Mouse (Mus musculus): ENCODE data around the gene Mpnd.

The Mpnd gene

DNA sequence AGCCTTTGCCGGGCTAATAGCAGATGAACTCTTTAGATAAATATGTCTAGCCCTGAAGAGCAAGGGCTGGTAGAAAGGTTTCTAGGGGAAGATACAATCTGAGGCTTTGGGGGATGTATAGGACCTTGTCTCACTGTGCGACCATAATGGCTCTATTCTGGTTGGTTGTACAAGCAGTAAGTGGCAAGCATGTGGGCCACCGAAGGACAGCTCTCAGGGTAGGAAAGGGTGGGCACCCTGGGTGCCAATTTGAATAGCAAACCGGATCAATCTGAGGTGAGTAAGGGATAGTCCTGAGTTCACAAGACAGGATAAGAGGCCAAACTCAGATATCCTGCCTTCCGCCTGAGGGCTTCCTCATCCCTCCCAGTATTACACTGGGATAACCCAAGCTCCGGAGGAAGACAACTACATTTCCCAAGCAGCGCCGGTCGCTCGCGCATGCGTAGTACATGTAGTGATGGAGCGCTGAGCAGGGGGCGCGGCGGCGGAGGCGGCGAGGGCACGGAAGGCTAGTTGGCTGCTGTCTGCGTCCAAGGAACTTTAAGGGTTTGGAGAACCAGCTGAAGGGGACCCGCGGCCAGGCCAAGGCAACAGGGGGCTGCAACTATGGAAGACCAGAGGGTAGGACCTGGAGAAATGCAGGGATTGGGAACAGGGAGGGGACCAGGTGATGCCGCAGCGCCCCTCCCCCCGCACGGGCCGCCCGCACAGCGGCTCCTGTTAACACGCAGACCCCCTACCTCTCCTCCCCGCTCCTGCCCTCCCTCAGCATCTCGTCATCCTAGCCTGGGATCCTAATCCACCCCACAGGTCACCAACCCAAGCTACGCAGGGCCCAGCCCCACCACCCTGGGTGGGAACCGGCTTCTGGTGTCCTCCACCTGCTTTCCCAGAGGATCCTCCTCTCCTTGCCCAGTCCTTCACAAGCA lies 19.2 kb upstream of the Mpnd start, which contains the start of gene Fsd1:
Gene Fsd1, plus strand, starts transcription at position 480 of the 932 bp plus-strand sequence.
- DNase-seq (ENCODE audit: low spot score): peak; percentile 76

DNA sequence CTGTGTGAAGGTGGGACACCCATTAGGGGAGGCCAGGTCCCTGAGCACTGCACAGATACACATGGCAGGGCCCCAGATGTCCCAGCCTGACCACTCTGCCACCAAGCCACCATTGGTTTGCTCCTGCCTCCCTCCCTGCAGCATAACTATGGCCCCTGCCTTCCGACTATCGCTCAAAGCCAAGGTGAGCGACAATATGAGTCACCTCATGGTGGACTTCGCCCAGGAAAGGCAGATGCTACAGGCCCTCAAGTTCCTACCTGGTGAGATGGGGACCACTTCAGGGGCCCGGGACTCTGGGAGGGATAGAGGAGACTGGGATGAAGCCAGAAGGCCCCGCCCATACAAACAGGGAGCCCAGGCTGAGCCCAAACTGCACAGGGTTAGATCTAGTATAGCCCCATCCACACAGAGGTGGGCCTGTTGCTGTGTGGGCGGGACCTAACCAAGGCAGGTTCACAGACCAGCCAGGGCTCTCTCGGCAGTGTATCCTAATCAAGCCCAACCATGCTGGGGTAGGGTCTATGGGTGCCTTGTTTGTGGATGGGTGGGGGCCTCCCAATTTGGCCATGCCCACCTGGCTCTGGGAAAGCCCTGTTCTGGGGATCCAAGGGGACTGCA lies 15.1 kb upstream of the Mpnd start:
- DNase-seq (ENCODE audit: low spot score): no peak

DNA sequence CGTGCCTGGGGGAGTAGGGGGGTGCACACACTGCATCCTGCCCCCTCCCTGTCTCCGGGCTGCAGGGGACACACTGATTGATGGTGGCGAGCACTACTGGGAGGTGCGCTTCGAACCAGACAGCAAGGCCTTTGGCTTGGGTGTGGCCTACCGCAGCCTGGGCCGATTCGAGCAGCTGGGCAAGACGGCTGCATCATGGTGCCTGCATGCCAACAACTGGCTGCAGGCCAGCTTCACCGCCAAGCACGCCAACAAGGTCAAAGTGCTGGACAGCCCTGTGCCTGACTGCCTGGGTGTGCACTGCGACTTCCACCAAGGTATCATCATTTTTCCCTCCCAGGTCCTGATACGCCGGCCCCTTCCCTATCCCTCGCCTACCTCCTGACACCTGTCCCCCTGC lies 9.5 kb upstream of the Mpnd start:
- DNase-seq (ENCODE audit: low spot score): no peak

DNA sequence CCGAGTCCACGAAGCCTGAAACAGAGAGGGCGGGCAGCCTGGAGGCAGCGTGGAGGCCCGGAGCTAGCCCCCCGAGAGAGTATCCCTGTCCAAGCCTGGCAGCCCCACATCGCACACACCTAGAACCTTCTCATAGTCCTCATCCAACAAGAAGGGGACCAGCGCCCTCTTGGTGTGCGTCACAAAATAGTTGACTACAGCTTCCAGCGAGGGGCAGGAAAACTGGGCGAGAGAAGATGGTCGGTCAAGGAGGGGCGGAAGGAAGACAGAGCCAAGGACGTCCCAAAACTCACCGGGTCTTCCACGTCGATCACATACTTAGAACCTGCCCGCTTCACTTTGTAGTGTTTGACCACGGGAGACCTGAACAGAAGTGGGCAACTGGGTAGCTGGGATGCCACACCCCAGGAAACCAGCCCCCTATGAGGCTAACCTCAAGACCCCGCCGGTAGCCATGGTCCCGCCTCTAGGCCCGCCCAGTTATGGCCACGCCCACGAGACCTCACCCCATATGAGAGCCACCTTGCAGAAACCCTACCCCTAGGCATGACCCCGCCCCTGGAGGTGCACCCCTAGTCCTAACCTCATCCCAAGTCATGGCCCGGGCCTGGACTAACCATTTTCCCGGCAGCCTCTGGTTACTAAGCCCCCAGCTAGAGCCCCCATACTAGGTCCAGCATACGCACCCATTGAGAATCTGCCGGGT lies 5.6 kb upstream of the Mpnd start:
- no peak for DNase-seq (ENCODE audit: low spot score)

DNA sequence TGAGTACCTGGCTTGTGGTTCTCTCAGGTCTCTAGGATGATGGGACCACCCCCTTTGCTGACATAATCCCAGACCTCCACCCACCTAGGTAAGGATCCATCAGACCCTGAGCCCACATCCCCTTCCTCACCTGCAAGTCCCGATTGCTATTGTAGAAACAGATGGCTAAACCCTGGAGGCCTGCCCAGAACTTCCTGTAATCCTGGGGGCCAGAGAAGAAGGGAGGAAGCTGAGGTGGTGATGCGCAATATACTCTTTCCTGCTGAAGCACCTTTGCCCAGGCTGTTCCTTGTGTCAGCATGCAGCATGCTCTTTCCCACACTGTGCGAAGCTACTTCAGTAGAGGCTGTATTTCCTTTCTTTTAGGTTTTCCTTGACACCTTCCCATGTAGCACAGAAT lies 2.5 kb upstream of the Mpnd start:
- no peak for DNase-seq (ENCODE audit: low spot score)

DNA sequence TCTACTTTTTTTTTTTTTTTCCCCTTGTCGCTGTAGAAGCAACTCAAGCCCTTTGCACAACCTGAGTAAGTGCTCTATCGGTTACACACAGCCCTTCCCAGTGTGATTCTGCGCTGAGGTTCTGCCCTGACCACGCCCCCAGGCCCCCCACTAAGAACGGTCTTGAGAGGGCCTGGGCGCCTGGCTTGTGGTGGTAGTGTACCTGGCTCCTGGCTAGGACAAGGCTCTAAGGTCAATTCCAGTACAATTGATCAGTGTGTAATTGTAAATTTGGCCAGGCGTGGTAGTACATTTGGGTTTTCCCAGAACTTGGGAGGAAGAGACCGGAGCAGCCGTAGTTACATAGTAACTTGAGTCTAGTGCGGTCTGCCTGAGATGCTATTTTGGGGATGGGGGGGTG lies 1.4 kb downstream of the Mpnd start:
- peak; percentile 73 for DNase-seq (ENCODE audit: low spot score)

DNA sequence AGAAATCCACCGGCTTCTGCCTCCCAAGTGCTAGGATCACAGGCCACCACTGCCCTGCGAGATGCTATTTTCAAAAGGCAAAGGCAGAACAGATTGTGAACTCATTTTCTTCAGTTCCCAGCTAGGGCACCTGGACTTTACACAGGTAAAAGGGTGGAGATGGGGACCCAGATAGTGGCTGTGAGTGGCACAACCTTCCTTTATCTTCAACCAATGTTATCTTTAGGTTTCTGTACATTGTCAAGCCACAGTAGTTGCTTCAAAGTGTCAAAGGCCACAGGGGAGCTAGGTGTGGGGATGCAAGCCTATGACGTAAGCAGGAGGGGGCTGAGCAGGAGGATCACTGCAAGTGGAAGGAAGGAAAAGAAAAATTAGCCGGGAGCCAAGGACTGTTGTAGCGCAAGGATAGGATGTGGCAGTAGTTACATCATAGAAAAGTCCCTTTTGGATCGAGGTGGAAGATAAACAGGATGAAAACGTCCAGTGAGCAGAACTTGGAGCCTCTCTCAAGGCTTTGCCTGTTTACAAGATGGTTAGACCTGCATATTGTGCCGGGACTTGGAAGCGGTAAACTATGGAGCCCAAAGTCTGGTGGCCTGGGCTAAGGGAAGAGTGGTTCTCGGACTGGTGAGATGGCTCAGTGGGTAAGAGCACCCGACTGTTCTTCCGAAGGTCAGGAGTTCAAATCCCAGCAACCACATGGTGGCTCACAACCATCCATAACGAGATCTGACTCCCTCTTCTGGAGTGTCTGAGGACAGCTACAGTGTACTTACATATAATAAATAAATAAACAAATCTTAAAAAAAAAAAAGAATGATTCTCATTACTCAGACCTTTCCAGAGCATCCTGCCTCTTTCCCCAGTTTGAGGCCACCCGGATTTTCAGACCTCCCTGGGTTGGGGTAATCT lies 2.2 kb downstream of the Mpnd start:
- DNase-seq (ENCODE audit: low spot score): no peak

DNA sequence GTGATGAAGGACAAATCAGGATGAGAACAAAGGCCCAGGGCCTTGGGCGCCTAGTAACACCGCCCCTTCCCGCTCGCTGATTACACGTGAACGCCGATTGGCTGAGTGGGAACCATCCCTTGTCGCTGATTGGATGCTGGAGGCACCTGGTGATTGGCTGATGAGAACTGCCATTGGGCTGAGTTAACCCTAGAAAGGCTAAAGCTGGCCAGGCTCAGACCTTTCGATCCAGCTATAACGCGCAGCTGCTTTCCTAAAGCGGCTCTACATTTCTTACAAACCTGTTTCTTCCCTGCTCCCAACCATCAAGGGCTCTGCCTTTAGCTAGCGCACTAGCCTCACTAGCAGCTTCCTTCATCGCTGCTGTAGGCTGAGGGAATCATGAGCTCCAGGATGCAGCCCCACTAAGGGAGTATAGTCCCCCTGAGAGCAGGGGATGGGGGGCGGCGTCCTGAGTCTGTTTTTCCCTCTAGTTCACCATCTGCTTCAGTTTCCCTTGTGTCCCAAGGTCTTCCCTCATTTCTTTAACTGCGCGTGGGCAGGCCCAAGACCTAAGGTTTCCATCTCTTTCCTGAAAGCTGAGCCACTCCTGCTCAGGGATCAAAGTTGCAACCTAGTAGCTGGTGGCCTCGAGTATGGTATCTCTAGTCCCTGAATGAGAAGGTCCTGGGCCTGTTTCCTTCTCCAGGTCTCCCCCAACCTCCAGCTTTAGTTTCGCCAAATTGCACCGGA lies 3.0 kb downstream of the Mpnd start:
- peak; percentile 94 for DNase-seq (ENCODE audit: low spot score)

DNA sequence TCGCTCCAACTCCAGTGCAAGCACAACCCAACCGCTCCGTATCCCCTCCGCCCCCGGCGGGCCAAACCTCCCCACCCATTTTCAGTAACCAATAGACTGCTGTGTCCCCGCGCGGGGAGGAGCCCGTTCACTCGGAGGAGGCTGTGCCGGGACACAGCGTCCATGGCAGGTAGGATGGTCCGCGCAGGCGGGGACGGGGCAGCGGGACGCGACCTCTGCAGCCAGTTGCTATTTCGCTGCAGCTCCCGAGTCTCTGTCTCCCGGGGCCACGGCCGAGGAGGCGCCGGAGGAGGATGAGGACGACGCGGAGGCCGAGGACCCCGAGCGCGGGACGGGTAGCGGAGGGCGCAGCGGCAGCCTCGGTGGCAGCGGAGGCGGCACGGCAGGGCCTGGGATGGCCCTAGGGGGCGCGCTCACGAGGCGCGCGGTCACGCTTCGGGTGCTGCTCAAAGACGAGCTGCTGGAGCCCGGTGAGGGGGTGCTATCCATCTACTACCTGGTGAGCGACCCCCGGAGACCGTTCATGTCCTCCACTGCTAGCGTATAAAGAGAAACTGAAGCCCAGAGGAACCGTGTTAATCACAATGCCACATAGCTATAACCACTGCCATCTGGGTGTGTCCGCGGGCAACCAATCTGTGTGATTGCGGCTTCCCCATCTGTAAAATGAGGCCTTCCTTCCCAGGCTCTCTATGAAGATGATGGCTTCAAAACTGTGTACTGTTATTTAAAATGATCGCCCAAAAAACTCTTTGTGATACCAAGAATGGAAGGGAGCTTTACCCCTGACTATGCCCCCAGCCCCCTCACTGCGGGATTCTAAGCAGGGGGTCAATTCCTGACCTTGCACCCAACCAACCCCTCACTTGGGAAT lies 3.8 kb downstream of the Mpnd start:
- peak; percentile 87 for DNase-seq (ENCODE audit: low spot score)

DNA sequence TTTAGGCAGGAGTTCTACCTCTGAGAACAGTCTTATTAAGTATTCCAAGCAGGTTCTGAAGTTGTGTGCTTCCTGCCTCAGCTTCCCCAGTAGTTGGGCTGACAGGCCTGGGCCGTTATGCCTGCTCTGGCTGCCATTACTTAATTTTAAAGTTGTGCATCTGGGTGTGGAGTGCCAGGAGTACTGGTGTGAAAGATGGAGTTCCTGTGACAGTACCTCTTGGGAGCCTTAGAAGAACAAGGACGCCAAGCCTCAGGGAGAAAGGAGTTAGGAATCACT lies 4.4 kb downstream of the Mpnd start:
- DNase-seq (ENCODE audit: low spot score): no peak

DNA sequence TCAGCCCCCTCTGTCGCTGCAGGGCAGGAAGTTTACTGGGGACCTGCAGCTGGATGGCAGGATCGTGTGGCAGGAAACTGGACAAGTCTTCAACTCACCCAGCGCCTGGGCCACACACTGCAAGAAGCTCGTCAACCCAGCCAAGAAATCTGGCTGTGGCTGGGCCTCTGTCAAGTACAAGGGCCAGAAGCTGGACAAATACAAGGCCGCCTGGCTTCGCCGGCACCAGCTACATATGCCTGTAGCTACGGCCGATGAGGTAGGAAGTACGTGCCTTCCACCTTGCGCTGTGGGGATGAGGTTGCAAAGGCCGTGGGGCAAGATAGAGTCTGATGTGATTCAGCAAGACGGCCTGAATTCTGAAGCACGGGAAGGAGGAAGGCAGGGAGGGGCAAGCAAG lies 4.7 kb downstream of the Mpnd start:
- no peak for DNase-seq (ENCODE audit: low spot score)

DNA sequence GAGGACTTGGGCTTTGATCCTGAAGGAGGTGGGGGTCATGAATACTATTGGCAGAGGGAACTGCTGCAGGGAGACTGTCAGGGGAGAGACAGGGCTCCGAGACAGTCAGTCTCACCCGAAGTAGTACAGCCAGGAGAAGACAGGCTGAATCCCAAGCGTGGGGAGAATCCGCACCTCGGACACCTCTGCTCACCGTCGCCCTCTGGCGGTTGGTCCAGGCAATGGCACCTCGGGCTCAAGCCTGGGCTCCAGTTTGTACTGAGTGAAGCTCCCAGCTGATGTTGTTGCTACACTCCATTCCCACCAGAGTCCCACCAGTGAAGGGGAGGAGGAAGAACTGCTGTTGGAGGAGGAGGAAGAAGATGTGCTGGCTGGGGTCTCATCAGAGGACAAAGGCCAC lies 5.2 kb downstream of the Mpnd start:
- peak; percentile 80 for DNase-seq (ENCODE audit: low spot score)

DNA sequence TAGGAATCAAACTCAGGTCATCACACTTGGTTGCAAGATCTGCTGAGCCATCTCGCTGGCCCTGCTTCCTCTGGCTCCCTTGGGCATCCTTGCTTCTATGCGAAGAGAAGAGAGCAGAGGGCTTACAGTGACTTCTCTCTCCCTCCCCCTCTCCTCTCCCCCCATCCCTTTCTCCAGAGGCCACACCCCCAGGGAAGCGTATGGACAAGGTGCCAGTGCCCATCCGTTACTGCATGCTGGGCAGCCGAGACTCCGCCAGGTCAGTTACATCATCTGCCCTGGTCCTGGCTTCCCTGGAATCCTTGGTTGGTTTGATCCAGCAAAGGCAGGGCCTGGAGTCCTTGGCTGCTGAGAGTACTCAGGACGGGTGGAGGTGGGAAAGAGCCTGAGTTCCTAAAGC lies 5.9 kb downstream of the Mpnd start:
- DNase-seq (ENCODE audit: low spot score): no peak

DNA sequence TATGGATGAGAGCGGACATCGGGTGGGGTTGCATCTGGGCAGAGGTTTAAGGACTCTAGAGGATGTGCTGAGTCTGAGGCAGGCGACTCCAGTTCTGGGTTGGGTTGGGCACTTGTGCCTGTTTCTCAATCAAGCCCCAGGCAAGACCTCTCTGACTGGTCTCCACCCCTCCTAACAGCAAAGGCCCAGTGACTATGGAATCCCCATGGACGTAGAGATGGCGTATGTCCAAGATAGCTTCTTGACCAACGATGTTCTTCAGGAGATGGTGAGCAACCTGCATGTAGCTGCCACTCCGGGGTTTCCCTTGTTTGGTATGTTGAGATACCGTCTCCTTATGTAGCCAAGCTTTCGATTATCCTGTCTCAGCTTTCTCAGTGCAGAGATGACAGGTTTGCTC lies 9.8 kb downstream of the Mpnd start:
- no peak for DNase-seq (ENCODE audit: low spot score)

DNA sequence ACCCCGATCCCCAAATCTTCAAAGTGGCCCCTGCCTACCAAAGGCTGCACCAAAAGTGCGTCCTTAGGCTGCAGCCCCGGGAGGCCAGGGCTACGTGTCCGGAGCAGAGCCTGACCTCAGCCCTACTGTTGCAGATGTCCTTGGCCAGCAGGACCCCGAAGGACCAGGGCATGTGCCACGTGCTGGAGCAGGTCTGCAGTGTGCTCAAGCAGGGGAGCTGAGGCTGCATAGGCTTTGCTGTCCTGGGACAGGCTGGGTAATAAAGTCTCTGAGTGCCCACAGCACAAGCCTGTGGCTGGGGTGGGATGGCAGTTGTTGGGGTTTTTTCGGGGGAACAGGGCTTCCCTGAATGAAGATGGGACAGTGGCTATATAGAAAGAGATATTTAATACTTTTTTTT lies 10.9 kb downstream of the Mpnd start:
- no peak for DNase-seq (ENCODE audit: low spot score)

DNA sequence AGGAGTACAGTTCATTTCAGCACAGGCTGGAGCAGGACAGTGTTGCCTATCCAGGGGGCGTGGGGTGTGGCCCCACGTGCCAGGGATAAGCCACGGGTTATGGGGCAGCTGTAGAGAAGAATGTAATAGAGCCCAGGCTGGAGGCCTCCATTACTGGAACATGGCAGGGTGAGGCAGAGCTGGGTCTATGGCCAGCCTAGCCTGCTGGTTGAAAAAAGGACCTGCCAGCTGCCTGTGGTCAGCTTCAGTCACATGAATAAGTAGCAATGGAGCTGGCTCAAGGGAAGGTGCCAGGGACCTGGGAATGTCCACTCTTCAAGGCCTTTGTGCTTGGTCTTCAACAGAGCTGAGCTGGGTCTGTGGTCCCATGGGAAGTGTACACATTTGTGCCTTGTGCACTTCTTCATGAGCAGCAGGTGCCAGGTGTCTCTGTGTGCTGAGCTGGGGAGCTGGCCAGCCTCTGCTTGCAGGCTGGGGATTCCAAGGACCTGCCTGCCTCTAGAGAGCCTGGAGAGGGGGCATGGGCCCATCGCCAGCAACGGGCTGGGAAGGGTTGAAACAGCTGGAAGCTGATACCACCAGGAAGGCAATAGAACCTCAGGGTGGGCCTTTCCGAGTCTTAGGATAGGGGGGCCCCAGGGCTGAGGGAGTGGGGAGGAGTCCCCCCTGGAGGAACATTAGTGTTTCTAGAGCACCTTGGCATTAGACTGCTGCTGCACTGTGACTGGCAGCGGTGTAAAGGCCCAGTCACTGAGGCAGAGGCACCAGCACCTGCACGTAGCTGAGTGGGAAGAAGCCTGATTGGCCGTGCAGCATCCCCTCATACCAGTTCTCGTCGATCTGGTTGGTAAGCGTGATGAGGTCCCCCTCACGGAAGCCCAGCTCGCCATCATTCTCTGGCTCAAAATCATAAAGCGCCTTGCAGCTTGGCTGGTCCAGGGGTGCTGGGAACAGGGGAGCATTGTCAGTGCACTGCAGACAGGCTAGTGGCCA lies 11.6 kb downstream of the Mpnd start:
- DNase-seq (ENCODE audit: low spot score): no peak

DNA sequence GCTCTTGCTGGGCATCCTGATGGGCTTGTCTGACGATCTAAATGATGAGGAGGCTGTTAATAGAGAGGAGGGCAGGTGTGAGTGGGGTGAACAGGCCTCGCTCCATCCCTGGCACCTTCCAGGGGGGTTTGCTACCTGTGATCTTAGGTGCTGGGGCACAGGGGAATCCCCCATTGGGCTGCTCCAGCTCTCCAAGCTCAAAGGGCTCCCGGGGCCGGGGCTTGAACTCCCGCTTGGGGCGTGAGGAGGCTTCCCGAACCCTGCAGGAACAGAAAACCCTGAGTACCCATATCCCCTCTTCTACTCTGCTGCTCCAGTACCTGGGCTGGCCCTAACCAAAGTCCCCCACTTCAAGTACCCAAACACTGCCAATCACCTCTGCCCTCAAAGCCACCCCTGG lies 12.3 kb downstream of the Mpnd start:
- DNase-seq (ENCODE audit: low spot score): no peak

DNA sequence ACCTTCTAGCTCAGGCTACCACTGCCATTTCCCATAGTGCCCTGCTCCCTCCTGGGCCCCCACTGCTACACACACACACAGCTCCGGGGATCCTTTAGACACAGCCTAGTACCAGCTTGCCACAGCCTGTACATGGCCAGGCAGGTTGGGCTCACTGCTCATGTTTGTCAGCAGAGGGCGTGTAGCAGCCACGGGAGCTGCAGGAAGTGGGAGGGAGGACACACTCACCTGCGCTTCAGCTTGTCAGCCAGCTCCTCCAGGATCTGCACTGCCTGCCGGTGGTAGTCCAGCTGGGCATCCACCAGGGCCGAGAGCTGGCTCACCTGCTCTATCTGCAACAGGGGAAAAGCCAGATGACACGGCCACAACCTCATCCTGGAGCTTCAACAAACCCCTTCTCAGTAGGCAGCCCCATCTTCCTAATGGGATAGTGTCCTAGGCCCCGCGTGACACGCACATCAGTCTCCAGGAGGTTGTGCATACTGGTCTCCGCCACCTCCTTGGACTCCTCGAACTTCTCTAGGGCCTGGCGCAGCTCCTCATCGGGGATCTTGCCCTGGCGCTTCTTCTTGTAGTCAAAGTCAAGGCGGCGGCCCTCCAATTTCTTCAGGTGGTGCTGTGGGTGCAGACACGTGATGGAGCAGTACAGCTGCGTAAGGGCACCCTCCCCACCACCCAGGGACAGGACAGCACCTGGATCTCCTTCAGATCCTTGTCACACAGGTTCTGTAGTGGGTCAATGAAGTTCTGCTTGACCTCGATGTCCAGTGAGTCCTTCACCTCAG lies 13.0 kb downstream of the Mpnd start:
- no peak for DNase-seq (ENCODE audit: low spot score)

Measured in testis, postnatal 14 days (tissue).